Mouse (Mus musculus) lung, adult 2 months (tissue): ENCODE results near the gene Gm10775. TPM values are rescaled to one million over a fixed set of nuclear protein-coding genes. Genes with fewer than 3 reads are reported as not detected.

ENCODE experiments used
- DNase-seq: peaks from one replicate; pipeline ENCODE4 v3.0.0; 2022
- H3K4me1 ChIP-seq: fragments of 200-500 bp; 2 replicates; pipeline ENCODE4 v1.6.1; 2011; ENCODE audit warnings: low read length; ENCODE audit not compliant: control insufficient read depth, insufficient read depth
- H3K4me3 ChIP-seq: fragments of 200-500 bp; replicated peaks from 2 replicates; pipeline ENCODE3; 2011; ENCODE audit warnings: low read depth, mild to moderate bottlenecking, control low read depth, low read length; ENCODE audit errors: extremely low read depth
- CTCF ChIP-seq: fragments of 200-500 bp; IDR thresholded peaks from 2 replicates; pipeline ENCODE4 v1.5.1; 2011; ENCODE audit warnings: mild to moderate bottlenecking, low read length, control low read depth; ENCODE audit not compliant: insufficient read depth
- POLR2A ChIP-seq: fragments of 200-500 bp; IDR thresholded peaks from 2 replicates; pipeline ENCODE4 v1.6.1; 2011; ENCODE audit warnings: low read depth, mild to moderate bottlenecking, control low read depth, low read length, borderline replicate concordance; ENCODE audit errors: extremely low read depth
- WGBS: fragments of 180-500 bp; shearing (Covaris S2); methylation state at CpG from one replicate; pipeline ENCODE4 v1.1.7; 2018; 5-methylcytosine and 5-hydroxymethylcytosine counted together
- polyA plus RNA-seq: library from polyadenylated mRNA; depleted of rRNA; stranded (reverse); fragments of >200 nt; gene quantifications from 2 replicates; pipeline ENCODE4 v1.2.3, GENCODE M21; 2012; rRNA removed

The Gm10775 gene
- polyA plus RNA-seq, 1 experiment: not detected

GRCm38 (mm10) chr13:65262086-65262485 lies 2.7 kb downstream of the Gm10775 start:
- TF ChIP-seq CTCF: no peak
- no peak for TF ChIP-seq POLR2A
- no peaks in the 10 kb centered on the region for H3K4me1 ChIP-seq
- 97% methylated on average over 5 of the region's 5 CpGs for WGBS
- H3K4me3 ChIP-seq: no peak overlapping the region
- DNase-seq: no peak

GRCm38 (mm10) chr13:65277994-65278382 lies 18.6 kb downstream of the Gm10775 start:
- WGBS: 5% methylated on average over 9 of the region's 9 CpGs
- DNase-seq: no peak
- no peak for TF ChIP-seq POLR2A
- TF ChIP-seq CTCF: no peak
- Histone ChIP-seq H3K4me3 (peak overlapping the region; percentile 87), H3K4me1 (peaks cover 5% of the 10 kb centered on the region; the same call in 1 of the 2 replicates)

- H3K4me1 ChIP-seq: peaks cover 5% of the 10 kb centered on the region; the same call in 1 of the 2 replicates
- H3K4me3 ChIP-seq: peak within 1 kb of the TSS; percentile 87
- WGBS: under 1% methylated on average over 50 of the region's 50 CpGs
- peak; percentile 93 for DNase-seq
- no peak for TF ChIP-seq CTCF
- TF ChIP-seq POLR2A: peak; percentile 71; the same call in 1 of the 2 replicates
Observed at GRCm38 (mm10) chr13:65278383-65279341, 19.3 kb downstream of the Gm10775 start, which contains the start of gene Zfp369. TSS of gene Zfp369 (plus strand) at chr13:65278814.

- no peaks in the 10 kb centered on the region for H3K4me1 ChIP-seq
- TF ChIP-seq POLR2A (no peak), CTCF (0 out of 2 replicates have a peak, but pooled peaks have one; percentile 19)
- WGBS: 95% methylated on average over 2 of the region's 2 CpGs
- DNase-seq: no peak
- H3K4me3 ChIP-seq: no peak overlapping the region
Observed at GRCm38 (mm10) chr13:65286771-65287170, 27.4 kb downstream of the Gm10775 start.

- WGBS: over 99% methylated on average over 4 of the region's 4 CpGs
- Histone ChIP-seq H3K4me3 (no peak overlapping the region), H3K4me1 (no peaks in the 10 kb centered on the region)
- no peak for DNase-seq
- TF ChIP-seq CTCF: no peak
- TF ChIP-seq POLR2A: no peak
Observed at GRCm38 (mm10) chr13:65296354-65296753, 37.0 kb downstream of the Gm10775 start.

Other genes starting within 250 kb of the Gm10775 start
- not detected in 2 replicates for gene Spata31d1c, start 226.5 kb upstream of the Gm10775 start, polyA plus RNA-seq
- not detected in 2 replicates for gene Prss47, start 206.8 kb upstream of the Gm10775 start, polyA plus RNA-seq
- 21.2 and 21.3 TPM in 2 replicates for gene Mfsd14b, start 146.6 kb upstream of the Gm10775 start, polyA plus RNA-seq
- not detected in 2 replicates for gene Olfr465-ps1, start 121.5 kb upstream of the Gm10775 start, polyA plus RNA-seq
- gene Olfr466, start 109.3 kb upstream of the Gm10775 start, polyA plus RNA-seq: not detected in 2 replicates
- gene Nlrp4f, start 53.6 kb upstream of the Gm10775 start, polyA plus RNA-seq: not detected in 2 replicates
- 13.3 and 16.7 TPM in 2 replicates for gene Zfp369, start 19.3 kb downstream of the Gm10775 start, polyA plus RNA-seq